Mouse (Mus musculus): ENCODE measurements around the gene Iqgap2. TPM values are rescaled to one million over a fixed set of nuclear protein-coding genes. Genes with fewer than 3 reads are reported as not detected.

Iqgap2 gene
- polyA plus RNA-seq, 1 experiment from 2014 or later, result 14.0 TPM

- no peak for DNase-seq (ENCODE audit: extremely low spot score, low spot score)
- Histone ChIP-seq H3K27me3 (ENCODE audit: poor library complexity, severe bottlenecking) (no peaks in the 10 kb centered on the region), H3K4me3 (no peak overlapping the region), H3K36me3 (replicated peaks) (no peaks in the 10 kb centered on the region), H3K27ac (no peak overlapping the region), H3K9me3 (no peaks in the 10 kb centered on the region), H3K4me1 (peaks cover 36% of the 10 kb centered on the region)
- WGBS, result 78% methylated on average over 2 of the region's 2 CpGs
Observed at GRCm38 (mm10) chr13:95810796-95811195, 80.9 kb downstream of the Iqgap2 start.

GRCm38 (mm10) chr13:95807106-95807750 is 84.5 kb downstream of the Iqgap2 start:
- no peaks in the 10 kb centered on the region for H3K27me3 ChIP-seq (ENCODE audit: poor library complexity, severe bottlenecking)
- peaks cover 40% of the 10 kb centered on the region for H3K4me1 ChIP-seq
- WGBS, result 15% methylated on average over 5 of the region's 5 CpGs
- peak overlapping the region; percentile 20; the same call in 1 of the 2 replicates for H3K4me3 ChIP-seq
- no peaks in the 10 kb centered on the region for H3K9me3 ChIP-seq
- DNase-seq (ENCODE audit: extremely low spot score, low spot score), result peak; percentile 62
- no peaks in the 10 kb centered on the region for H3K36me3 ChIP-seq (replicated peaks)
- H3K27ac ChIP-seq, result peak overlapping the region; percentile 79

GRCm38 (mm10) chr13:95805469-95806166 is 86.1 kb downstream of the Iqgap2 start:
- no peaks in the 10 kb centered on the region for H3K27me3 ChIP-seq (ENCODE audit: poor library complexity, severe bottlenecking)
- no peaks in the 10 kb centered on the region for H3K36me3 ChIP-seq (replicated peaks)
- WGBS, result 67% methylated on average over 13 of the region's 13 CpGs
- peak overlapping the region; percentile 51 for H3K27ac ChIP-seq
- H3K4me1 ChIP-seq, result peaks cover 40% of the 10 kb centered on the region
- DNase-seq (ENCODE audit: extremely low spot score, low spot score), result no peak
- H3K9me3 ChIP-seq, result no peaks in the 10 kb centered on the region
- no peak overlapping the region for H3K4me3 ChIP-seq

- H3K4me3 ChIP-seq, result no peak overlapping the region
- no peaks in the 10 kb centered on the region for H3K9me3 ChIP-seq
- no peaks in the 10 kb centered on the region for H3K27me3 ChIP-seq (ENCODE audit: poor library complexity, severe bottlenecking)
- WGBS, result 88% methylated on average over 6 of the region's 6 CpGs
- H3K4me1 ChIP-seq, result peaks cover 40% of the 10 kb centered on the region
- no peaks in the 10 kb centered on the region for H3K36me3 ChIP-seq (replicated peaks)
- no peak overlapping the region for H3K27ac ChIP-seq
- DNase-seq (ENCODE audit: extremely low spot score, low spot score), result no peak
Observed at GRCm38 (mm10) chr13:95804113-95804512, 87.6 kb downstream of the Iqgap2 start.

- Histone ChIP-seq H3K27ac (no peak overlapping the region), H3K9me3 (no peaks in the 10 kb centered on the region), H3K36me3 (replicated peaks) (no peaks in the 10 kb centered on the region), H3K4me1 (peaks cover 10% of the 10 kb centered on the region), H3K27me3 (ENCODE audit: poor library complexity, severe bottlenecking) (no peaks in the 10 kb centered on the region), H3K4me3 (no peak overlapping the region)
- 92% methylated on average over 9 of the region's 9 CpGs for WGBS
- no peak for DNase-seq (ENCODE audit: extremely low spot score, low spot score)
Observed at GRCm38 (mm10) chr13:95800925-95801324, 90.8 kb downstream of the Iqgap2 start.

GRCm38 (mm10) chr13:95799322-95799721 is 92.4 kb downstream of the Iqgap2 start:
- H3K27me3 ChIP-seq (ENCODE audit: poor library complexity, severe bottlenecking), result no peaks in the 10 kb centered on the region
- WGBS, result 82% methylated on average over 4 of the region's 4 CpGs

GRCm38 (mm10) chr13:95798721-95799120 is 93.0 kb downstream of the Iqgap2 start:
- H3K27me3 ChIP-seq (ENCODE audit: poor library complexity, severe bottlenecking), result no peaks in the 10 kb centered on the region
- no peaks in the 10 kb centered on the region for H3K9me3 ChIP-seq
- 66% methylated on average over 6 of the region's 6 CpGs for WGBS
- DNase-seq (ENCODE audit: extremely low spot score, low spot score), result no peak
- no peaks in the 10 kb centered on the region for H3K36me3 ChIP-seq (replicated peaks)
- 0 out of 2 replicates have a peak, but pooled peaks cover 4% of the 10 kb centered on the region for H3K4me1 ChIP-seq
- no peak overlapping the region for H3K27ac ChIP-seq
- no peak overlapping the region for H3K4me3 ChIP-seq

More at GRCm38 (mm10) chr13:95799322-95799721, 92.4 kb downstream of the Iqgap2 start:
- Histone ChIP-seq H3K36me3 (replicated peaks) (no peaks in the 10 kb centered on the region), H3K9me3 (no peaks in the 10 kb centered on the region), H3K4me3 (no peak overlapping the region), H3K4me1 (0 out of 2 replicates have a peak, but pooled peaks cover 4% of the 10 kb centered on the region), H3K27ac (no peak overlapping the region)
- no peak for DNase-seq (ENCODE audit: extremely low spot score, low spot score)

GRCm38 (mm10) chr13:95797530-95797929 is 94.2 kb downstream of the Iqgap2 start:
- WGBS, result 89% methylated on average over 2 of the region's 2 CpGs
- Histone ChIP-seq H3K9me3 (no peaks in the 10 kb centered on the region), H3K27ac (no peak overlapping the region), H3K27me3 (ENCODE audit: poor library complexity, severe bottlenecking) (no peaks in the 10 kb centered on the region), H3K4me3 (no peak overlapping the region), H3K36me3 (replicated peaks) (no peaks in the 10 kb centered on the region), H3K4me1 (0 out of 2 replicates have a peak, but pooled peaks cover 4% of the 10 kb centered on the region)
- DNase-seq (ENCODE audit: extremely low spot score, low spot score), result no peak

- no peaks in the 10 kb centered on the region for H3K27me3 ChIP-seq (ENCODE audit: poor library complexity, severe bottlenecking)
- H3K4me1 ChIP-seq, result 0 out of 2 replicates have a peak, but pooled peaks cover 3% of the 10 kb centered on the region
- H3K36me3 ChIP-seq (replicated peaks), result no peaks in the 10 kb centered on the region
- no peaks in the 10 kb centered on the region for H3K9me3 ChIP-seq
- no peak overlapping the region for H3K4me3 ChIP-seq
- no peak for DNase-seq (ENCODE audit: extremely low spot score, low spot score)
- H3K27ac ChIP-seq, result no peak overlapping the region
- WGBS, result 89% methylated on average over 8 of the region's 8 CpGs
Observed at GRCm38 (mm10) chr13:95794346-95794745, 97.4 kb downstream of the Iqgap2 start.

GRCm38 (mm10) chr13:95790883-95791282 is 100.8 kb downstream of the Iqgap2 start:
- Histone ChIP-seq H3K9me3 (no peaks in the 10 kb centered on the region), H3K27ac (no peak overlapping the region), H3K36me3 (replicated peaks) (no peaks in the 10 kb centered on the region), H3K27me3 (ENCODE audit: poor library complexity, severe bottlenecking) (no peaks in the 10 kb centered on the region), H3K4me1 (no peaks in the 10 kb centered on the region), H3K4me3 (no peak overlapping the region)
- WGBS, result 96% methylated on average over 6 of the region's 6 CpGs
- DNase-seq (ENCODE audit: extremely low spot score, low spot score), result no peak

GRCm38 (mm10) chr13:95788631-95789376 is 102.9 kb downstream of the Iqgap2 start:
- H3K36me3 ChIP-seq (replicated peaks), result no peaks in the 10 kb centered on the region
- no peaks in the 10 kb centered on the region for H3K4me1 ChIP-seq
- no peak for DNase-seq (ENCODE audit: extremely low spot score, low spot score)
- H3K27ac ChIP-seq, result no peak overlapping the region
- no peak overlapping the region for H3K4me3 ChIP-seq
- H3K9me3 ChIP-seq, result no peaks in the 10 kb centered on the region
- WGBS, result 82% methylated on average over 10 of the region's 10 CpGs
- no peaks in the 10 kb centered on the region for H3K27me3 ChIP-seq (ENCODE audit: poor library complexity, severe bottlenecking)

- WGBS, result 61% methylated on average over 2 of the region's 2 CpGs
- no peaks in the 10 kb centered on the region for H3K9me3 ChIP-seq
- H3K27ac ChIP-seq, result no peak overlapping the region; the same call in 1 of the 2 replicates
- no peaks in the 10 kb centered on the region for H3K27me3 ChIP-seq (ENCODE audit: poor library complexity, severe bottlenecking)
- H3K4me1 ChIP-seq, result peaks cover 48% of the 10 kb centered on the region
- no peak overlapping the region for H3K4me3 ChIP-seq
- H3K36me3 ChIP-seq (replicated peaks), result no peaks in the 10 kb centered on the region
- no peak for DNase-seq (ENCODE audit: extremely low spot score, low spot score)
Observed at GRCm38 (mm10) chr13:95782969-95783332, 108.8 kb downstream of the Iqgap2 start.
